Mouse (Mus musculus) right cerebral cortex, postnatal 4 days (tissue): Measurements from ENCODE around the gene Tap2.
A peak's percentile ranks its signal among the peaks of the same experiment; 100 is the strongest.

ENCODE experiments used
- DNase-seq: peaks from one replicate; pipeline ENCODE4 v3.0.0-alpha.2; 2022

The Tap2 gene

DNA sequence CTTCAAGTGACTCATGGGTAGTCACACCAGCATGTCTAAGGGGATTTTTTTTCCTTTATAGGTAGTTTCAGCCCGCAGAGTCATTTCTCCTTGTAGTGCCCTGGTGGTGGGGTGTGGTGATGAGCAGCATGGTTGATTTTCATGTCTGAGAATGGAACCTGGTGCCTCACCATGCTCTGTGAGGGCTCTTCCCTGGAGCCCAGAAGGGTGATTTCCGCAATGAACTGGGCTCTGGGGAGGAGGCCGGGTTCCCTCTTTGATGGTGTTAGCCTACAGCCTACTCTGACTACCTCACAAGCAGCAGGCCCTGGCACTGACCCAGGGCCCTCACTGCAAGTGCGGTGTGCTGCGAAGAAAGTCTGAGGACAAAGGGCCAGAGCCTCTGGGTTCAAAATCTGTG lies at the start of gene Tap2:
Tap2 (plus strand) TSS at position 84 of the 400 bp plus-strand sequence.
- no peak for DNase-seq

DNA sequence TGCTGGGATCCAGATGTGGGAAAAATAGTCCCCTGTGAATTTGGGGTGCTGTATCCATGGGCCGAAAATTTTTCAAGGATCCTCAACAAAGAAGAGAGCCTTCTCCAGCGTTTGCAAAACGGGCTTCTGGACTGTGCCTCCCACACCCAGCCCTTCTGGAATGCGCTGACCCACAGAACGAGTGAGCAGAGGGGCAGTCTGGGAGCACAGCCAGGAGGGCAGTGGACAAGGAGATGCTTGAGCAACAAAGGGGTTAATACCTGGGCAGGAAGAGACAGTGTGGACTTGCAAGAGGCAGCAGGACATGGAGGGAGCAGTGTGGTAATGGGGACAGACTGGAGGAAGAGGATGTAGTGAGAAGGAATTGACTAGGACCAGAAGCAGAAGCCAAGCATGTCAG lies 47.8 kb upstream of the Tap2 start:
- no peak for DNase-seq

GRCm38 (mm10) chr17:34164202-34164895 lies 39.0 kb upstream of the Tap2 start:
- peak; percentile 26 for DNase-seq

- DNase-seq = no peak
These were observed 38.1 kb upstream of the Tap2 start for GRCm38 (mm10) chr17:34165033-34165730.

DNA sequence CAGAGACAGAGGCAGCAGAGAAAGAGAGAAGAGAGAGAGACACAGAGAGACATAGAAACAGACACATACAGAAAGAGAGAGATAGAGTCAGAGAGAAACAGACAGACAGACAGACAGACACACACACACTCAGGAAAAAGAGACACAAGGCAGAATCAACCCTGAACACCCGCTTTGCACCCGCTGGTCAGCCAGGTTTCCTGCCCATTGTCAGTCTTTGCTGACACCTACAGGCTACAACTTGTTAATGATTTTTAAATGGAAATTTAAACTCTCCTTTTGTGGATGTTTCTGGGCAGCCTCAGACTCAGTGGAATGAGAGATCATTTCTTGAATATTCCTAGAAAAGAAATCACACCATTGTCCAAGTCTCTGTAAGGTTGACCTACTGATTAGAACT lies 34.0 kb upstream of the Tap2 start:
- DNase-seq = peak; percentile 22

- no peak for DNase-seq
These were observed 32.8 kb upstream of the Tap2 start for GRCm38 (mm10) chr17:34170487-34170876.

DNA sequence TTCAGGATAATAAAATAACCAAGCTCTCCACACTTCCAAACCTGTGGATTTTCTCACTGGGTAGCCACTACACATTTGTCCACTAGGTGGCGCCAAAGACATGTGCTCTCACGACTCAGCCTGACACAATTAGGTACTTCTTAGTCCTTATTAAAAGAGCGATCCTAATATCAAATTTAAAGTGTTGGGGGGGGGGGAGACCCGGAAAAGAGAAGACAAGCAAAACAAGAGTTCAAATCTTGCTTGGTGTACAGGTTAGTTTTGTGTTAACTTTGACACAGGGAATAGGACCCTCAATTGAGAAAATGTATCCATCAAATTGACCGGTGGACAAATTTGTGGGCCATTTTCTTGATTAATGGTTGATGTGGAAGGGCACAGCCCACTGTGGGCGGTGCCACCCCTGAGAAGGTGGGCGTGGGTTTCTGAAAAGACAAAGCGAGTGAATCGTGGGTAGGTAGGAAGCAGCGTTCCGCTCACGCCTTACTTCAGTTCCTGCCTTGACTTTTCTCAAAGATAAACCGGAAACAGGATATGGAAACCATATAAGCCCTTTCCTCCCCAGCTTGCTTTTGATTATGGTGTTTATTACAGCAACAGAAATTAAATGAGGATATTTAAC lies 32.3 kb upstream of the Tap2 start:
- peak; percentile 87 for DNase-seq

GRCm38 (mm10) chr17:34172528-34172927 lies 30.8 kb upstream of the Tap2 start:
- no peak for DNase-seq

GRCm38 (mm10) chr17:34174075-34174474 lies 29.3 kb upstream of the Tap2 start:
- DNase-seq = no peak

- DNase-seq = no peak
These were observed 26.1 kb upstream of the Tap2 start for GRCm38 (mm10) chr17:34177179-34177578.

DNA sequence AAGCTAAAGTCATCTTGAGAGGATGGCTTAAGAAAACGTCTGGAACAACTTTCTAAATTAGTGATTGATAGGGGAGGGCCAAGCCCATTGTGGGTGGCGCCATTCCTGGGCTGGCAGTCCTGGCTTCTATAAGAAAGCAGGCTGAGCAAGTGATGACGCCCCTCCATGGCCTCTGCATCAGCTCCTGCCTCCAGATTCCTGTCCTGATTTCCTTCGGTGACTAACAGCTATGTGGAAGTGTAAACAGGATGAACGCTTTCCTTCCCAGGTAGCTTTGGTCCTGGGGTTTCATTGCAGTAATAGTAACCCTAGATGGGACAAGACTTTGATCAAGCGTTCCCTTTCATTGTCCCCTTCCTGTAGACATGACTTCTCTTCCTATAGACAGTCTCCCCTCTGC lies 24.3 kb upstream of the Tap2 start:
- no peak for DNase-seq

- DNase-seq = no peak
These were observed 23.1 kb upstream of the Tap2 start for GRCm38 (mm10) chr17:34179913-34180859.

DNA sequence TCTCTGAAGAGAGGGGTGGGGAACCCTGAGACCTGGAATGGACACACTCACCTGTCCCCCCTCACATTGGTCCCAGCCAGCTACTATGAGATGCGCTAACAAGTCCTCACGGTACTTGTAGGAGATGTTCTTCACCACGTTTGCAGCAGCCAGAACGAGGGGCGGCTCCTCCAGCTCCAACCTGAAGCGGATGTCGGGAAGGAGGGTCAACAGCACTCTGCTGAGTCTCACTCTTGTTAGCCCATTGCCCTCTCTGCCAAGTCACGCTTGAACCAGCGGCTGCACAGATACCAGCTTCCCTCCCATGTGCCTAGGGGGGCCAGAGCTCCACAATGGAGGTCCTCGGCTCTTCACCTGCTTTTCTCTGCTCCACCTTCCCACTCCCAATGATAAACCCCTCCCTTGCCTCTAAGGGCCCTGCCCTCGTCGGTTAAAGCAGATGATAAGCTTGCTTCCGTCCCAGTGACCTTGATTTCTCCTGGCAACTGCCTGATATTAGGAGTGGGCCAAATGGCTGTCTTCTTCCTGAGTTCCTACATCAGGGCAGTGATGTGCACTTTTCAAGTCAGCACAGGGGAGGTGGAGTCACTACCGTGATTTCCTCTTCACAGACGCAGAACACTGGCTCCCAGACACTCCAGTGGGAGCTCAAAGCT lies 19.6 kb upstream of the Tap2 start:
- no peak for DNase-seq

DNA sequence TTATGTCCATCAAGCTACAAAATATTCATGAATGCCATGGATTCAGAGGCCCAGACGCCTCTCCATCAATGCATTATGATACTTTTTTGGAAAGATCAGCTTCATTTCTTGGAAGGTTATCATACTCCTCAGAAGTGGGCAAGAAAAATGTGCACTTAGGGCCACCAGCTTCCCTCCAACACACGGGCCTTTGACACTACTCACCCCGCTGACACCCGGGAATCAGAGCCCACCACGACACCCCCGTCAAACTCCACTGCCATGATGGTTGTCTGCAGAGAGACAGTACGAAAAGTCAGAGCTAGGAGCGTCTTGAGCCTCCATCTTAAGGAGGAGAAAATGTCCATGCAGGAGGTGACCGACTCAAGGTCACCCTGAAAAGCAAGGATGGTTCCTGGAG lies 17.8 kb upstream of the Tap2 start:
- DNase-seq = no peak

DNA sequence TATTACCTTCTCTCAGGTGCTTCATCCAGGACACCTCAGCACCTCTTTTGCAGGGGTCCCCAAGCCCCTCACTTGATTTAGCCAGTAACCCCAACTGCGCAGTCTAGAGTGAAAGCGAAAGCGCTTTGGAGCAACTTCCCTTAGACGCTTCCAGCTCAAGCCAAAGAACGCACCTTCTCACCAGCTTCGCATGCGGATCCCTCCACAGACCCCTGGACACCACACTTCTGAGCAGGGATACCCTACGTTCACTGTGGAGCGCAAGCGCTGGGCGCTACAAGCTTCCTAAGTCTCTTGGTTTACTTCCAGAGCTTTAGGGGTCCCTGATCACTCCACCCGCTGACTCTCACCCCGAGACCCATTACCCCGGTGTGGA lies 16.5 kb upstream of the Tap2 start:
- no peak for DNase-seq

GRCm38 (mm10) chr17:34187261-34187916 lies 15.9 kb upstream of the Tap2 start, which contains the start of the genes Tap1 and Psmb9:
TSS of gene Tap1 (plus strand) at chr17:34187553.
TSS of gene Psmb9 (minus strand) at chr17:34187764.
- DNase-seq = peak; percentile 93

DNA sequence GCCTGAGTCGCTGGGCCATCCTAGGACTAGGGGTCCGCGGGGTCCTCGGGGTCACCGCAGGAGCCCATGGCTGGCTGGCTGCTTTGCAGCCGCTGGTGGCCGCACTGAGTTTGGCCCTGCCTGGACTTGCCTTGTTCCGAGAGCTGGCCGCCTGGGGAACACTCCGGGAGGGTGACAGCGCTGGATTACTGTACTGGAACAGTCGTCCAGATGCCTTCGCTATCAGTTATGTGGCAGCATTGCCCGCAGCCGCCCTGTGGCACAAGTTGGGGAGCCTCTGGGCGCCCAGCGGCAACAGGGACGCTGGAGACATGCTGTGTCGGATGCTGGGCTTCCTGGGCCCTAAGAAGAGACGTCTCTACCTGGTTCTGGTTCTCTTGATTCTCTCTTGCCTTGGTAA lies 15.3 kb upstream of the Tap2 start:
- no peak for DNase-seq

GRCm38 (mm10) chr17:34188986-34189385 lies 14.3 kb upstream of the Tap2 start:
- no peak for DNase-seq

GRCm38 (mm10) chr17:34192852-34193251 lies 10.5 kb upstream of the Tap2 start:
- DNase-seq = no peak

DNA sequence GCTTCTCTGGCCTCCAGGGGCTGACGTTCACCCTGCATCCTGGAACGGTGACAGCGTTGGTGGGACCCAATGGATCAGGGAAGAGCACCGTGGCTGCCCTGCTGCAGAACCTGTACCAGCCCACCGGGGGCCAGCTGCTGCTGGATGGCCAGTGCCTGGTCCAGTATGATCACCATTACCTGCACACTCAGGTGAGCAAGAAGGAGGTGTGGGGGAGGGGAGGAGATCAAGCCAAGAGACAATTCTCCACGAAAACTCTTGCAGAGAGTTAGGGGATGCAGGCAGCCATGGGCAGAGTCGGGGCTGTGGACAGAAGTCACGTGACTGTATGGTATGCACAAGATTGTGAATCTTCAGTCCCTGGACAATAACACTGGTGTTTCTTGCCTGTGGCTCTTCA lies 9.9 kb upstream of the Tap2 start:
- DNase-seq = no peak

- DNase-seq = no peak
These were observed 8.6 kb upstream of the Tap2 start for GRCm38 (mm10) chr17:34194723-34195122.

DNA sequence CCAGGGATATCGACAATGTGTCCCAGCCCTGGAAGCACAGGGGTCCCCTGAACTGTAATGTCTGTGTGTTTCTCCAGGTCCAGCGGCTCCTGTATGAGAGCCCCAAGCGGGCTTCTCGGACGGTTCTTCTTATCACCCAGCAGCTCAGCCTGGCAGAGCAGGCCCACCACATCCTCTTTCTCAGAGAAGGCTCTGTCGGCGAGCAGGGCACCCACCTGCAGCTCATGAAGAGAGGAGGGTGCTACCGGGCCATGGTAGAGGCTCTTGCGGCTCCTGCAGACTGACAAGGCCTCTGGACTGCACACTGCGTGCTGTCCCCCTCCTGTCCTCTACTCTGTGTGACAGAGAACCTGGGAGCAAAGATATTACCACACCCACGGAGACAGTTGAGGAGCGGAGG lies 6.8 kb upstream of the Tap2 start:
- no peak for DNase-seq
